Mouse (Mus musculus) liver, embryonic 14.5 days (tissue): ENCODE data around the gene Ubox5. TPM values are rescaled to one million over a fixed set of nuclear protein-coding genes. Genes with fewer than 3 reads are reported as not detected.

ENCODE experiments used
- ATAC-seq: fragments of 200-750 bp; cut with Nextera tagmentation; 2 replicates; pipeline ENCODE4 v1.8.0; 2017; ENCODE audit warnings: moderate number of reproducible peaks, mild to moderate bottlenecking, moderate library complexity; ENCODE audit not compliant: insufficient read depth
- DNase-seq, 3 experiments: peaks; one replicate each; pipeline ENCODE4 v3.0.0-alpha.2; 2012 to 2013; ENCODE audit warnings: low read depth in 3 of 3, low spot score in 3 of 3
- H3K27ac ChIP-seq: fragments of 300-500 bp; sonication (generic); 2 replicates; pipeline ENCODE4 v1.5.1; 2014; ENCODE audit warnings: moderate library complexity, mild to moderate bottlenecking, control low read depth, inconsistent platforms
- H3K27me3 ChIP-seq: fragments of 300-500 bp; sonication (generic); 2 replicates; pipeline ENCODE4 v1.6.1; 2014; ENCODE audit warnings: mild to moderate bottlenecking, low read length, moderate library complexity; ENCODE audit not compliant: control insufficient read depth, insufficient read depth
- H3K36me3 ChIP-seq: fragments of 300-500 bp; sonication (generic); replicated peaks from 2 replicates; pipeline ENCODE4 v1.6.1; 2014; ENCODE audit warnings: low read depth; ENCODE audit not compliant: control insufficient read depth, insufficient read depth
- H3K4me1 ChIP-seq, 2 experiments: fragments of 200-500 bp in 1 of 2; fragments of 300-500 bp in 1 of 2; sonication (generic) in 1 of 2; replicated peaks; 2 replicates each; pipeline ENCODE4 v1.6.1; 2012 to 2014; ENCODE audit warnings: antibody characterized with exemption in 1 of 2, inconsistent platforms in 1 of 2, low read length in 1 of 2; ENCODE audit not compliant: control insufficient read depth in 2 of 2, insufficient read depth in 2 of 2
- H3K4me2 ChIP-seq: fragments of 300-500 bp; sonication (generic); 2 replicates; pipeline ENCODE4 v1.6.1; 2014; ENCODE audit warnings: low read depth, mild to moderate bottlenecking, control low read depth, moderate library complexity
- H3K4me3 ChIP-seq, 2 experiments: fragments of 200-500 bp in 1 of 2; fragments of 300-500 bp in 1 of 2; sonication (generic) in 1 of 2; 2 replicates each; pipeline ENCODE4 v1.5.1; 2012 to 2014; ENCODE audit warnings: low read depth in 2 of 2, low read length in 2 of 2, mild to moderate bottlenecking in 2 of 2, control low read depth in 1 of 2, inconsistent platforms in 1 of 2, moderate library complexity in 1 of 2; ENCODE audit not compliant: insufficient read depth in 1 of 2
- H3K9ac ChIP-seq: fragments of 300-500 bp; sonication (generic); replicated peaks from 2 replicates; pipeline ENCODE4 v1.6.1; 2014; ENCODE audit warnings: mild to moderate bottlenecking, control low read depth, moderate library complexity
- H3K9me3 ChIP-seq: fragments of 300-500 bp; sonication (generic); 2 replicates; pipeline ENCODE4 v1.6.1; 2016; ENCODE audit warnings: low read length, mixed read lengths; ENCODE audit not compliant: control insufficient read depth
- CTCF ChIP-seq: IDR thresholded peaks from 2 replicates; pipeline ENCODE4 v1.5.1; 2016; ENCODE audit warnings: antibody characterized with exemption, low read depth, control low read depth
- EP300 ChIP-seq: IDR thresholded peaks from 2 replicates; pipeline ENCODE4 v1.6.1; 2016; ENCODE audit warnings: antibody characterized with exemption, low read depth
- WGBS: fragments of 180-500 bp; shearing (Covaris S2); extraction: QIAGEN DNeasy Blood & Tissue Kit; methylation state at CpG from one replicate; pipeline ENCODE4 v1.1.7; 2014; ENCODE audit not compliant: insufficient replicate concordance; 5-methylcytosine and 5-hydroxymethylcytosine counted together
- polyA plus RNA-seq, 2 experiments: library from polyadenylated mRNA; depleted of rRNA in 1 of 2; stranded (reverse) in 1 of 2; unstranded in 1 of 2; fragments of >200 nt; fragmentation: Nextera tagmentation in 1 of 2; extraction: Ambion mirVana in 1 of 2; gene quantifications; 2 replicates each; pipeline versions ENCODE4 v1.2.1 to v1.2.3; 2012 to 2014

Gene Ubox5
- polyA plus RNA-seq, 2 experiments = 3.4 to 5.4 TPM

- Histone ChIP-seq H3K4me1 (peaks cover 3 to 5% of the 10 kb centered on the region in 2 experiments), H3K27ac (no peak overlapping the region), H3K9me3 (no peaks in the 10 kb centered on the region), H3K36me3 (no peaks in the 10 kb centered on the region), H3K9ac (peak overlapping the region; percentile 66), H3K4me3 (peak overlapping the region; percentile 60 to 64), H3K4me2 (peak overlapping the region; percentile 86), H3K27me3 (peaks cover 11% of the 10 kb centered on the region)
- TF ChIP-seq CTCF (no peak), EP300 (no peak)
- DNase-seq (no peak), ATAC-seq (peak; percentile 34)
- WGBS = 1% methylated on average over 25 of the region's 27 CpGs
Observed at GRCm38 (mm10) chr2:130642197-130642660, 12.4 kb upstream of the Ubox5 start.

- TF ChIP-seq CTCF (no peak), EP300 (no peak)
- ATAC-seq (no peak), DNase-seq (no peak)
- peaks cover 18% of the 10 kb centered on the region for H3K27me3 ChIP-seq
- H3K9ac ChIP-seq = no peak overlapping the region
- peaks cover 3 to 5% of the 10 kb centered on the region in 2 experiments for H3K4me1 ChIP-seq
- WGBS = 54% methylated on average over 6 of the region's 6 CpGs
- no peak overlapping the region for H3K4me3 ChIP-seq
- no peaks in the 10 kb centered on the region for H3K36me3 ChIP-seq
- H3K27ac ChIP-seq = no peak overlapping the region
- H3K9me3 ChIP-seq = no peaks in the 10 kb centered on the region
- H3K4me2 ChIP-seq = peak overlapping the region; percentile 86
Observed at GRCm38 (mm10) chr2:130641351-130642025, 11.7 kb upstream of the Ubox5 start.

- Histone ChIP-seq H3K4me2 (no peak overlapping the region), H3K9me3 (no peaks in the 10 kb centered on the region), H3K9ac (no peak overlapping the region), H3K27me3 (peaks cover 41% of the 10 kb centered on the region), H3K27ac (no peak overlapping the region), H3K36me3 (no peaks in the 10 kb centered on the region), H3K4me1 (peaks cover 3 to 5% of the 10 kb centered on the region in 2 experiments), H3K4me3 (no peak overlapping the region)
- TF ChIP-seq EP300 (no peak), CTCF (no peak)
- WGBS = 74% methylated on average over 6 of the region's 6 CpGs
- DNase-seq (no peak), ATAC-seq (no peak)
Observed at GRCm38 (mm10) chr2:130639276-130639675, 9.4 kb upstream of the Ubox5 start.

- Histone ChIP-seq H3K9ac (no peak overlapping the region), H3K4me1 (peaks cover 3 to 5% of the 10 kb centered on the region in 2 experiments), H3K36me3 (no peaks in the 10 kb centered on the region), H3K27me3 (peaks cover 49% of the 10 kb centered on the region), H3K9me3 (no peaks in the 10 kb centered on the region), H3K27ac (no peak overlapping the region), H3K4me3 (no peak overlapping the region), H3K4me2 (peak overlapping the region; percentile 16)
- WGBS = 33% methylated on average over 16 of the region's 16 CpGs
- ATAC-seq (no peak), DNase-seq (no peak)
- TF ChIP-seq CTCF (no peak), EP300 (no peak)
Observed at GRCm38 (mm10) chr2:130638101-130638611, 8.3 kb upstream of the Ubox5 start.

GRCm38 (mm10) chr2:130635847-130636246, 6.0 kb upstream of the Ubox5 start:
- DNase-seq = no peak
- H3K9ac ChIP-seq = no peak overlapping the region
- no peaks in the 10 kb centered on the region for H3K9me3 ChIP-seq
- ATAC-seq = peak; percentile 60
- 11% methylated on average over 21 of the region's 21 CpGs for WGBS
- H3K4me3 ChIP-seq = no peak overlapping the region; a peak in 1 of 4 replicates
- H3K27me3 ChIP-seq = peaks cover 56% of the 10 kb centered on the region
- no peak for TF ChIP-seq CTCF
- peak; percentile 40 for TF ChIP-seq EP300
- no peaks in the 10 kb centered on the region for H3K36me3 ChIP-seq
- no peak overlapping the region for H3K27ac ChIP-seq
- peak overlapping the region; percentile 50 for H3K4me2 ChIP-seq
- no peaks in the 10 kb centered on the region; a peak in 2 of 4 replicates for H3K4me1 ChIP-seq
